Mouse (Mus musculus) C2C12 (cell line): ENCODE data around the gene Foxc2.

ENCODE experiments used
- CEBPB ChIP-seq: IDR thresholded peaks from one replicate; pipeline ENCODE4 v1.6.1; 2011; ENCODE audit warnings: low read depth, mild to moderate bottlenecking, control low read depth, moderate library complexity
- CTCF ChIP-seq: IDR thresholded peaks from one replicate; pipeline ENCODE4 v1.5.1; 2011; ENCODE audit not compliant: control insufficient read depth, insufficient read depth, insufficient read length
- FOSL1 ChIP-seq: IDR thresholded peaks from one replicate; pipeline ENCODE4 v1.8.0; 2011; ENCODE audit warnings: mild to moderate bottlenecking, low read length; ENCODE audit not compliant: poor library complexity, insufficient read depth, severe bottlenecking
- MAX ChIP-seq: IDR thresholded peaks from one replicate; pipeline ENCODE4 v1.6.1; 2011; ENCODE audit warnings: mild to moderate bottlenecking, control low read depth
- MYOD1 ChIP-seq: IDR thresholded peaks from one replicate; pipeline ENCODE4 v1.6.1; 2011; ENCODE audit warnings: low read depth; ENCODE audit not compliant: control insufficient read depth, insufficient read length
- MYOG ChIP-seq: IDR thresholded peaks from one replicate; pipeline ENCODE4 v1.6.1; 2011; ENCODE audit not compliant: control insufficient read depth, insufficient read length; ENCODE audit errors: extremely low read depth
- USF1 ChIP-seq: IDR thresholded peaks from one replicate; pipeline ENCODE4 v1.6.1; 2011; ENCODE audit warnings: low read depth, mild to moderate bottlenecking, control low read depth, moderate library complexity

DNA sequence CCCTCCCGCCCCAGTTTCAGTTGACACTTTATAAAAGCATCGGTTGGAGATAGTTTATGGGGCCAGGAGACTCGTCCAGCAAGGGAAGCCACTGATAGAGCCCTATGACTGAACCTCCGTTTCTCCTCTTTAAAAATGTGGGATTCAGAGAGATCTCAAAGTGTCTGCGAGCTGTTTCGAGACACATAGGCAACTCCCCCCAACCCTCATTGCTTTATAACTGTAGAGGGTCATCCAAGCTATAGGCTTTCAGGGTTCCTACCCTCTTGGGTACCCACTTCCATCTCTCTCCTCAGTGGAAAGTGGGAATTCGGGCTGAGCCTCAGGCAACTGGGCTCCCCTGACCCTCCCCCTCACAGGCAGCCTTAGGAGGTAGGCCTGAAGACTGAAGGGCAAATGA, 34.6 kb upstream of the Foxc2 start:
- TF ChIP-seq CTCF (no peak), MAX (no peak), USF1 (no peak), MYOD1 (no peak), FOSL1 (no peak), MYOG (no peak), CEBPB (no peak)
